Mouse (Mus musculus): ENCODE results near the gene Atad3a. TPM values are rescaled to one million over a fixed set of nuclear protein-coding genes. Genes with fewer than 3 reads are reported as not detected.
A peak's percentile ranks its signal among the peaks of the same experiment; 100 is the strongest.

The Atad3a gene
- total and polyA plus RNA-seq, 3 experiments = 133 to 216 (median 154) TPM

DNA sequence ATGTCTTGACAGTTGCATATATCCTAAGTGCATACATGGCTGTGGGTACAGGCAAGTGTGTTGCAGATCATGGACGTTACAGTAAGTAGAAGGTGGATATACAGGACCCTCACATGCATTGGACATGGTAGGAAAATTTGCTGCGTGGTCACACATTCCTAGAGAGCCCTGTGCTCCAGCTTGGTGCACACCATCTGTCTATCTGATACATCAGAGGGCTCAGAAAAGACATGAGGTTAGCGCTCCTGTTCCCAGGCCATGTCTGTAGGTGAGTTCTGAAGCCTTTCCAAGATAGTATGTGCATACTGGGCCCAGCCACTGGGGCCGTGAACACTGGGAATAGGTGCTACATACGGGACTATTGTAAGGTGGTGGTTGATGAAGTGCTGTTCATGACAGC lies 24.5 kb downstream of the Atad3a start:
- peaks cover 8 to 31% of the 10 kb centered on the region in 2 experiments for H3K4me1 ChIP-seq (ENCODE audit: control insufficient read depth in 1 of 2, insufficient read depth in 2 of 2)
- no peak for DNase-seq (ENCODE audit: extremely low read depth)

DNA sequence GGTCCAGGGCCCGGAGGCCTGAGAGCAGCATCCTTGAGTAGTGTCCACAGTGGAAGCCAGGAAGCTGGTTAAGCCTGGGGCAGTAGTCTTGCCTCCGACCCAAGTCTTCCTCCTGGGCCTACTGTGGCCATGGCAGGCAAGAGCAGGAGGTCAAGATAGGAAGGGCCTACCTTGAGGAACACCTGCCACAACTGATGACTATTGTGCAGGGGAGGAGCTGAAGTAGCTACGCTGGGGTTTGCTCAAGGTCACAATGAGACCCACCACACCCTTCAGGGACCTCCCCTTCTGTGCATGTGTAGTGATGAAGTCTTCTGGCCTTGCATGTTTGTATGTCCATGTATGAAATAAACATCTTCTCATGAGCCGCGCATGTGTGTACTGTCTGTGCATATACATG lies 25.1 kb downstream of the Atad3a start:
- Histone ChIP-seq H3K27ac (ENCODE audit: insufficient read depth, low read depth) (no peak overlapping the region), H3K9ac (ENCODE audit: insufficient read depth, low read depth) (peak overlapping the region; percentile 85; the same call in 1 of the 2 replicates), H3K9me3 (replicated peaks; ENCODE audit: low read length) (no peaks in the 10 kb centered on the region), H3K4me2 (ENCODE audit: insufficient read depth, low read depth, poor library complexity, severe bottlenecking) (peak overlapping the region; percentile 76), H3K36me3 (replicated peaks in 1 of 2; ENCODE audit: control insufficient read depth in 1 of 2, insufficient read depth in 1 of 2, low read length in 1 of 2) (peaks cover 46 to 66% of the 10 kb centered on the region in 2 experiments), H3K4me3 (replicated peaks in 1 of 3; ENCODE audit: low read depth in 2 of 3, low read length in 2 of 3, poor library complexity in 1 of 3) (peak overlapping the region; percentile 64 to 93 (median 68)), H3K4me1 (ENCODE audit: control insufficient read depth in 1 of 2, insufficient read depth in 2 of 2) (peaks cover 8 to 31% of the 10 kb centered on the region in 2 experiments), H3K27me3 (replicated peaks) (no peaks in the 10 kb centered on the region), H3K79me2 (replicated peaks; ENCODE audit: control insufficient read depth, extremely low read depth, insufficient read depth, poor library complexity, severe bottlenecking) (no peaks in the 10 kb centered on the region)
- DNase-seq (ENCODE audit: extremely low read depth) = no peak
- in situ Hi-C loops (cut with MboI; ENCODE audit: low pct_ligation_motif_present, low pct_unique_long_range_greater_than_20kb, low sequenced_read_pairs) = no loop called here
- no peak for TF ChIP-seq GABPA (IDR thresholded peaks at IDR 0.05; ENCODE audit: insufficient replicate concordance, low read depth, low read length)
- no peak for TF ChIP-seq PAX5 (IDR thresholded peaks at IDR 0.05; ENCODE audit: low read length)
- TF ChIP-seq POLR2AphosphoS2 (IDR thresholded peaks at IDR 0.05; ENCODE audit: low read depth, low read length) = no peak
- no peak for TF ChIP-seq NELFE (IDR thresholded peaks at IDR 0.05; ENCODE audit: low read depth, low read length)
- TF ChIP-seq UBTF (IDR thresholded peaks at IDR 0.05; ENCODE audit: low read depth, low read length) = no peak
- TF ChIP-seq KAT2A (IDR thresholded peaks at IDR 0.05; ENCODE audit: insufficient replicate concordance, low read length) = no peak
- no peak for TF ChIP-seq ZMIZ1 (IDR thresholded peaks at IDR 0.05; ENCODE audit: low read depth, low read length)
- no peak for TF ChIP-seq USF2 (conservative IDR thresholded peaks at IDR 0.05; ENCODE audit: low read depth, low read length)
- dilution Hi-C loops (cut with MboI; ENCODE audit: extremely low pct_ligation_motif_present, extremely low pct_unique_long_range_greater_than_20kb, low sequenced_read_pairs) = no loop called here

More for the DNA sequence above, 24.5 kb downstream of the Atad3a start:
- dilution Hi-C loops (cut with MboI; ENCODE audit: extremely low pct_ligation_motif_present, extremely low pct_unique_long_range_greater_than_20kb, low sequenced_read_pairs) (no loop called here), in situ Hi-C loops (cut with MboI; ENCODE audit: low pct_ligation_motif_present, low pct_unique_long_range_greater_than_20kb, low sequenced_read_pairs) (no loop called here)
- Histone ChIP-seq H3K27me3 (replicated peaks) (no peaks in the 10 kb centered on the region), H3K4me2 (ENCODE audit: insufficient read depth, low read depth, poor library complexity, severe bottlenecking) (no peak overlapping the region), H3K27ac (ENCODE audit: insufficient read depth, low read depth) (no peak overlapping the region), H3K4me3 (replicated peaks in 1 of 3; ENCODE audit: low read depth in 2 of 3, low read length in 2 of 3, poor library complexity in 1 of 3) (no peak overlapping the region), H3K36me3 (replicated peaks in 1 of 2; ENCODE audit: control insufficient read depth in 1 of 2, insufficient read depth in 1 of 2, low read length in 1 of 2) (peaks cover 46 to 66% of the 10 kb centered on the region in 2 experiments), H3K9me3 (replicated peaks; ENCODE audit: low read length) (no peaks in the 10 kb centered on the region), H3K9ac (ENCODE audit: insufficient read depth, low read depth) (no peak overlapping the region), H3K79me2 (replicated peaks; ENCODE audit: control insufficient read depth, extremely low read depth, insufficient read depth, poor library complexity, severe bottlenecking) (no peaks in the 10 kb centered on the region)
- TF ChIP-seq MYC (IDR thresholded peaks at IDR 0.05; ENCODE audit: low read depth, low read length) (no peak), MAFK (IDR thresholded peaks at IDR 0.05; ENCODE audit: insufficient replicate concordance, low read length) (no peak), MAZ (IDR thresholded peaks at IDR 0.05; ENCODE audit: low read depth, low read length) (no peak), USF1 (IDR thresholded peaks at IDR 0.05; ENCODE audit: low read depth, low read length) (no peak), ETS1 (conservative IDR thresholded peaks at IDR 0.05; ENCODE audit: low read depth, low read length) (no peak), E2F4 (IDR thresholded peaks at IDR 0.05; ENCODE audit: insufficient replicate concordance, low read depth, low read length) (no peak), MXI1 (IDR thresholded peaks at IDR 0.05; ENCODE audit: low read depth, low read length) (no peak), UBTF (IDR thresholded peaks at IDR 0.05; ENCODE audit: low read depth, low read length) (no peak), JUND (conservative IDR thresholded peaks at IDR 0.05; ENCODE audit: low read depth, low read length) (no peak), MAX (IDR thresholded peaks at IDR 0.05; ENCODE audit: low read length) (no peak)
